Mouse (Mus musculus): ENCODE results near the gene Samd4.

Gene Samd4

GRCm38 (mm10) chr14:46908858-46909257 is 26.2 kb downstream of the Samd4 start:
- in situ Hi-C loops (cut with MboI, MseI): loop anchor here (5.0 kb wide), 1 partner anchor 43 kb away; no protein-coding TSS in a partner anchor

- in situ Hi-C loops (cut with MboI, MseI): no loop called here
These were observed 29.8 kb downstream of the Samd4 start for GRCm38 (mm10) chr14:46912496-46912895.

GRCm38 (mm10) chr14:46914356-46914755 is 31.7 kb downstream of the Samd4 start:
- in situ Hi-C loops (cut with MboI, MseI): no loop called here

GRCm38 (mm10) chr14:46915555-46915954 is 32.9 kb downstream of the Samd4 start:
- in situ Hi-C loops (cut with MboI, MseI): no loop called here

- in situ Hi-C loops (cut with MboI, MseI): no loop called here
These were observed 33.9 kb downstream of the Samd4 start for GRCm38 (mm10) chr14:46916581-46916980.

- in situ Hi-C loops (cut with MboI, MseI): no loop called here
These were observed 34.5 kb downstream of the Samd4 start for GRCm38 (mm10) chr14:46917136-46917535.

- in situ Hi-C loops (cut with MboI, MseI): no loop called here
These were observed 34.9 kb downstream of the Samd4 start for GRCm38 (mm10) chr14:46917581-46917980.

- in situ Hi-C loops (cut with MboI, MseI): no loop called here
These were observed 37.8 kb downstream of the Samd4 start for GRCm38 (mm10) chr14:46920496-46920895.

GRCm38 (mm10) chr14:46921178-46921975 is 38.7 kb downstream of the Samd4 start:
- in situ Hi-C loops (cut with MboI, MseI): no loop called here

- in situ Hi-C loops (cut with MboI, MseI): no loop called here
These were observed 41.3 kb downstream of the Samd4 start for GRCm38 (mm10) chr14:46923931-46924330.

- in situ Hi-C loops (cut with MboI, MseI): no loop called here
These were observed 41.8 kb downstream of the Samd4 start for GRCm38 (mm10) chr14:46924422-46924821.

- in situ Hi-C loops (cut with MboI, MseI): no loop called here
These were observed 45.9 kb downstream of the Samd4 start for GRCm38 (mm10) chr14:46928556-46928955.

GRCm38 (mm10) chr14:46932121-46932520 is 49.5 kb downstream of the Samd4 start:
- in situ Hi-C loops (cut with MboI, MseI): no loop called here

- in situ Hi-C loops (cut with MboI, MseI): no loop called here
These were observed 50.1 kb downstream of the Samd4 start for GRCm38 (mm10) chr14:46932708-46933107.

- in situ Hi-C loops (cut with MboI, MseI): no loop called here
These were observed 58.4 kb downstream of the Samd4 start for GRCm38 (mm10) chr14:46941077-46941476.

- in situ Hi-C loops (cut with MboI, MseI): no loop called here
These were observed 59.5 kb downstream of the Samd4 start for GRCm38 (mm10) chr14:46941896-46942812.

GRCm38 (mm10) chr14:46944411-46944810 is 61.8 kb downstream of the Samd4 start:
- in situ Hi-C loops (cut with MboI, MseI): no loop called here

- in situ Hi-C loops (cut with MboI, MseI): no loop called here
These were observed 63.3 kb downstream of the Samd4 start for GRCm38 (mm10) chr14:46945903-46946490.

GRCm38 (mm10) chr14:46947644-46948043 is 65.0 kb downstream of the Samd4 start:
- in situ Hi-C loops (cut with MboI, MseI): no loop called here

GRCm38 (mm10) chr14:46950527-46951384 is 68.1 kb downstream of the Samd4 start:
- in situ Hi-C loops (cut with MboI, MseI): loop anchor here (5.0 kb wide), 1 partner anchor 43 kb away; no protein-coding TSS in a partner anchor

- in situ Hi-C loops (cut with MboI, MseI): loop anchor here (5.0 kb wide), 1 partner anchor 45 kb away; no protein-coding TSS in a partner anchor
These were observed 69.6 kb downstream of the Samd4 start for GRCm38 (mm10) chr14:46952264-46952663.
